Mouse (Mus musculus) v-Abl transformed pro-B cells (cell line): ENCODE data around the gene Usp2.

Source experiments
- in situ Hi-C, 2 experiments: fragments of 400-800 bp; cut with MboI; formaldehyde crosslinking; loops; one replicate each; pipeline ENCODE4 v1.15.1; 2025; ENCODE audit not compliant: unreplicated experiment in 2 of 2

Gene Usp2

DNA sequence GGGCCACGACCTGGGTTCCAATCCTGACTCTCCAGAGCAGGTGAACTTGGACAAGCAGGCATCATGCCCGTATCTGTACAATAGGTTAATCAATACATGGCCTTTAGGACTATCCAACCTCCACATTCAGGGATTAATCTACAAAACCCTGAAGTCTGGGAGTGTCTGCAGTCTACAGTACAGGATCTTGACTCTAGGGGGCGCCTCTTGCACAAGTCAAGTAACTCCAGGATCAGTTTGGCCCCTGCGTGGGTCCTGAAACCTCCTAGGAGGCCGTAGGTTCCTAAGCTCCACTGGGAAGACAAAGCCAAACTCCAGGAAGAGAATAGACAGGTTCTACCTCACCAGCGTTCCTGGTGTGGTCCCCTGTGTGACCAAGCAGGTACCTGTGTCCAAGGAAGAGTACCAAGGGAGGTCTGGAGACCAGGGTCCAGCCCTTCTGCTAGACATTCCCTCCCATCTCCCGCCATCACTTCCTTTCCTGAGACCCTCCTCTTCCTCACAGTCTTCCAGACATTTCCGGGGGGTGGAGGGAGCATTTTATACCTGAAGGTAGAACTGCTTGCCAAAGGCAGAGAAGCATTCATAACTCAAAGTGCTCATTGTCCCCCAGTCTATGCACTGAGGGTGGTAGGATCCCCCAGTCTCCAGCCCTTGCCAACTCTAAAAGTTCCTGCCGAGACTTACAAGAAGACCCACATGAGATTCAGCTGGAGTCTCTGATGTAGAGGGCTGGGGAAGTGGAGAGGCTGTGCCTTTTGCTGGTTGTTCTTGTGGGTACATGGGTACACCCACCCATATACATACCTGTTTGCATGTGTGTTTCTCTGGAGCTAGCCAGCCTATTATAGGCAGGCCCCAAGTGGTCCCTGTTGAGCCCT lies 7.8 kb downstream of the Usp2 start:
- in situ Hi-C loops = loop anchor here (25.0 kb wide), 1 partner anchor 737 kb away; no protein-coding TSS in a partner anchor

DNA sequence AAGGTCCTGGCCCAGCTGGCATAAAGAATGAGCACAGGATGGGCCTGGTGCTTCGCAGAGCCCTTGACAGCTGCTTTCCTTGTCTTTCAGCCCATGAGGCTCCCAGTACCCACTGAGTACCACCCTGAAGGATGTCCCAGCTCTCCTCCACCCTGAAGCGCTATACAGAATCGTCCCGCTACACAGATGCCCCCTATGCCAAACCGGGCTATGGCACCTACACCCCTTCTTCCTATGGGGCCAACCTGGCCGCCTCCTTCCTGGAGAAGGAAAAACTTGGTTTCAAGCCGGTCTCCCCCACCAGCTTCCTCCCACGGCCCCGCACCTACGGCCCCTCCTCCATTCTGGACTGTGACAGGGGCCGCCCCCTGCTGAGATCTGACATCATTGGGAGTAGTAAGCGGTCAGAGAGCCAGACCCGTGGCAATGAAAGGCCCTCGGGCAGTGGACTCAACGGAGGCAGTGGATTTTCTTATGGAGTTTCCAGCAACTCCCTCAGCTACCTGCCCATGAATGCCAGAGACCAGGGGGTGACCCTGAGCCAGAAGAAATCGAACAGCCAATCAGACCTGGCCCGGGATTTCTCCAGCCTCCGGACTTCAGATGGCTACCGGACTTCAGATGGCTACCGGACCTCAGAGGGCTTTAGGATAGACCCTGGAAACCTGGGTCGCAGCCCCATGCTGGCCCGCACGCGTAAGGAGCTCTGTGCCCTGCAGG lies 8.6 kb downstream of the Usp2 start:
- in situ Hi-C loops = loop anchor here (25.0 kb wide), 1 partner anchor 738 kb away; no protein-coding TSS in a partner anchor

DNA sequence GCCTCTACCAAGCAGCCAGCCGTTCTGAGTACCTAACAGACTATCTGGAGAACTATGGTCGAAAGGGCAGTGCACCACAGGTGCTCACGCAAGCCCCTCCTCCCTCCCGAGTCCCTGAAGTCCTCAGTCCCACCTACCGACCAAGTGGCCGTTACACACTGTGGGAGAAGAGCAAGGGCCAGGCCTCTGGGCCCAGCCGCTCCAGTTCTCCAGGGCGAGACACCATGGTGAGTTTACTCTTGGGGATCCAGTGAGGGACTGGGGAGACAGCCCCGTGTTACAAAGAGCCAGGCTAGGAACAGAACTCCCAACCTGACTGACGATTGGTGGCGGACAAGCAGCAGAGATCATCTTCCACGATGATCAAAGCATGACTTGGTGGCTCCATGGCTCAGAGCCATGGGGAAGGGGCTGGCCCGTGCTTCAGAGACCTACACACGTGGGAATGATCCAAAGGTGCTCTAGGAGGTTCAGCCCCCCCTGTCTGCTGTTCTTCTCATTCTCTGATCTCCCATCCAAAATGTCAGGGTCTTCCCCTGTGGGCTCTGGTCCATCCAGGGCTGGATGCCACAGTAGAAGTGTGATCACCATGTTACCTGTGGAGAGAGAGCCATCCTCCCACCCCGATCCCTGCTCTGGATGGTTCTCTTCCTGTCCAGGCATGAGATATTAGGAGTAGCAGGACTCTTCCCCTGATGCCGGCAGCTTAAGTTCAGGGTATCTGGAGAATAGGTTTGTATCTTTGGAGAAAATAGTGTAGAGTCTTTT lies 9.4 kb downstream of the Usp2 start:
- in situ Hi-C loops = loop anchor here (25.0 kb wide), 1 partner anchor 739 kb away; no protein-coding TSS in a partner anchor

DNA sequence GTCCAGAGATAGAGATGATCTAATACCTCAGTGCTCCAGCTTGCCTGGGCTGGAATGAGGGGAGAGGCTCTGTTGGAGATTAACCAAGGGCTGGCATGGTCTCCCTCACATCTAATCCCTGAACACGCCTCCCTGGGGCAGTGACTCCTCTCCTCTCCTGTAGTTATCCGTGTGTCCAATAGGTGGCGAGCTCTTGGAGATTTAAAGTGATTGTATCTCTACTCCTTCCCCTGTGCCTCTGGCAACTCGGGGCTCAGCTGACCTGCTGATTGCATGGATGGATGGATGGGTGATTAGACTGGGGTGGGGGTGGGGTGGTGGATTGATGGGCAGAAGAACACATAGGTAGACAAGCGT lies 9.9 kb downstream of the Usp2 start:
- in situ Hi-C loops = loop anchor here (25.0 kb wide), 1 partner anchor 739 kb away; no protein-coding TSS in a partner anchor

DNA sequence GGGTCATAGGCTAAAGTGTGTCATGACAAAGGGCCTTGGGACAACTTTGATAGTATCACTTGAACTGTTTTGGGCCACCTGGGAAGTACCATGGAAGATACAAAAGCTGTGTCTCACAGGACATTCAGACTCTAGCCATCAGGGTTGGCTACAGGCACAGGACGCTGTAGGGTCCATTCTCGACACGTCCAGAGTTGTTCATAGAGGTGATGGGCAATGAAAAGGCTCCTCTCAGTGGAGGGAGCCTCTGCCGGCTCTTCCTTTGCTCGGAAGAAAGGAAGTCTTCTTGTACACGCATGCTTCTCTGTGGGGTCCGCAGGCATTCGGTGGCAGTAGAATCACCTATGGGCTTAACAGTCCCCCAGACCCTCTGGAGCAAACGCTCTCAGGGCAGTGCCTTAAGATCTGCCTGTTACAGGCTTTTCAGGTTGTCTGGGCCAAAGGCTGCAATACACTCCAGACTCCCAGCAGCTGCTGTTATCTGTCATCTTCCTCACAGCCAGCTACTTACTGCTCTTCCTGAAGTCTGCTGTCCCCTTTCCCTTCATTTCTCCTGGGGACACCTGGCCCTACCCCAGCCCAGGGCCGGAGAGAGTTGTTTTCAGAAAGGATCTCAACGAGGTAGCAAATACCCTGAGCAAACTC lies 10.6 kb downstream of the Usp2 start:
- in situ Hi-C loops = loop anchor here (25.0 kb wide), 1 partner anchor 740 kb away; no protein-coding TSS in a partner anchor

DNA sequence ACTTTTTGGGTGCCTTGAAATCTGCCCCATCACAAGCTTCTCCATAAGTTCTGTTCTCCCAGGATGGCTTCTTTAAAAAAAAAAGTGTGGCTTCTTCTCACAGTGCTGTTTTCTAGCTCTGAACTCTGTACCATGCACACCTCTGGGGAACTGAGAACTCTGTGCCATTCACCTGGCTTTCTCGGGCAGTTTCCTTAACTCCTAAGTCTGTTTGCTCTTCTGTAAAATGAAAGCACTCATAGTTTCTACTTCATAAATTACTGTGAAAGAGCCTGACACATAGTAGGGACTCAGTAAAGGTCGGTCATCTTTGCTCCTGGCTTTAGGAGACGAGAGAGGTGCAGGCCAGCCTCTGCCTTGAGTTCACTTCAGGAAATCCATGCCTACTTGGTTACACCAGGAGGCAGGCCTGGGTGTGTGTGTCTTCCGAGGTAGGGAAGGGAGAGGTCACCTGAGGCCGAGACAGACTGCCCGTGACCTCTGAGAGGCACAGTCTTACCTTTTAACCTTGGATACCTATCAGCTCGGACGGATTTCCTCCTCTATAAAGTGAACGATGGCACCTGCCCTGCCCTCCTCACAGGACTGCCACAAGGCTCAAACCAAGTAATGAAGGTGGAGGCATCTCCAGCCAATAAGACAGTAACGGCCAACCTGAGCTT lies 11.4 kb downstream of the Usp2 start:
- in situ Hi-C loops = loop anchor here (25.0 kb wide), 1 partner anchor 741 kb away; no protein-coding TSS in a partner anchor

DNA sequence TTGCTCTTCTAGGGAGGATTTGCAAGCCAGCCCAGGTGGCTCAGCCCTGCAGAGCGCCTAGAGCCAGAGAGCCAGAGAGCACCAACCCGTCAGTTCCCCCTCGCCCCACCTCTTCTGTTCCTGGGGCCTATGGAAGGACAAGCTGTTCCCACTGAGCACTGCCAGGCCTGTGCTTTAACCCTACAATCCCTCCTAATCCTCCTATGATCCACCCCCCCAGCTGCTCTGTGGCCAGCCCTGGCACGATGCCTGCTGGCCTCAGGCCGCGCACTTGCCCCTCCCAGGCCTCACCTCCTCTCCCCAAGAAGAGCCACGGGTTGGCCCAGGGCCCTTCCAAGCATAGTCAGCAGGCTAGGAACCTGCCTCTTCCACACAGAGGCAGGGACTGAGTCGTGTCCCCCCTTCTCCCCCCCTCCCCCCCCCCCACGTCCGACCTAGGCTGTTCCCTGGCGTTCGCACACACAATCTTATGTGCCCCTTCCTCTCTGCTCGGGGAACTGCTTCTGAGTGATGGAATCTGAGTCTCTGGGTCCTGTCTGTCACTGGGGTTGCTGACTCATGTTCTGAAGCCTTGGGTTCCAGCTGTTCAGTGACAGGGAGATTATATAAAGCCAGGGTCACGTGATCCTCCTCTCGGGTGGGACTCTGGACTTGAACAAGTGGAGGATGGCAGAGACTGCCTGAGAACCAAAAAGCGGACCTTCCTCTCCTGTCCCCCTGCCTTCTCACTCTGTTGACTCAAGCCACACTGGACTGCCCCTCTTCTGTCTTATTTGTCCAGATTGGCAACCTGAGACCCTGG lies 12.3 kb downstream of the Usp2 start:
- in situ Hi-C loops = loop anchor here (25.0 kb wide), 1 partner anchor 742 kb away; no protein-coding TSS in a partner anchor

- in situ Hi-C loops = loop anchor here (25.0 kb wide), 1 partner anchor 743 kb away; no protein-coding TSS in a partner anchor
These were observed 13.4 kb downstream of the Usp2 start for GRCm38 (mm10) chr9:44079997-44080780.

GRCm38 (mm10) chr9:44080953-44081352 lies 14.1 kb downstream of the Usp2 start:
- in situ Hi-C loops = loop anchor here (25.0 kb wide), 1 partner anchor 744 kb away; no protein-coding TSS in a partner anchor

DNA sequence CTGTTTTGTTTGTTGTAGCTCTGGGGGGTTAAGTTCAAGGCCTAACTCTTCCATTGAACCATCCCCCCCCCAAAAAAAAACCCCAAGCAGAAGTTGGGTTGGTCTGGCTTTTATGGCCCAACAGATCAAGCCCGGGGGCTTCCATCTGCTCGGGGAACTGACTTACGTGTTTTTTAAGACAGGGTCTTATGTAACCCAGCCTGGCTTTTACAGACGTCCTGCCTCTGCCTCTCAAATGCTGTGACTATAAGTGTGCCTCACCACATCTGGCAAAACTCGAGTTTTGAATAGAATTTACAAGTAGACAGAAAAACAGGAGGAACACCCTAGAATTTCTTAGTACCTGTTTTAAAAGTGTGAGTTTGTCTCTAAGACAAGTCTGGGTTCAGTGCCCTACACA lies 14.8 kb downstream of the Usp2 start:
- in situ Hi-C loops = loop anchor here (25.0 kb wide), 1 partner anchor 744 kb away; no protein-coding TSS in a partner anchor

GRCm38 (mm10) chr9:44082266-44082665 lies 15.4 kb downstream of the Usp2 start:
- in situ Hi-C loops = loop anchor here (25.0 kb wide), 1 partner anchor 745 kb away; no protein-coding TSS in a partner anchor

- in situ Hi-C loops = loop anchor here (25.0 kb wide), 1 partner anchor 746 kb away; no protein-coding TSS in a partner anchor
These were observed 16.7 kb downstream of the Usp2 start for GRCm38 (mm10) chr9:44083392-44084121.

DNA sequence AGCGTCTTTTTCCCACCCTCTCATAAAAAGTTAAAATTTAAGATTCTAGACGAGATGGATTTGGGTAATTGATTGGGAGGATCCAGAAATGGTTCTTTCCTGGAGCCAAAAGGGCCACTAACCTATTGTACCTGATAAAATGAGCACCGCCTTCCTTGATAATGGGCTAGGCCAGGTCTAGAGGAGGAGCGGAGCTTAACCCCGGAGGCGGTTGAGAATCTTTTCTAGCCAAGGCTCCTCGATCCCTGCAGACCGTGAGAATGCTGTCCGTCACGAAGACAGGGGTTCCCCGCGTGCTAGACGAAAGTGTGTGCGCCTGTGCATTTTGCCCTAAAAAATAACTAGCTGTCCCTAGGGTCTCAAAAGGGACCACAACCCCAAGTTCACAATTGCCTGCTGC lies 17.4 kb downstream of the Usp2 start:
- in situ Hi-C loops = loop anchor here (25.0 kb wide), 1 partner anchor 747 kb away; no protein-coding TSS in a partner anchor

DNA sequence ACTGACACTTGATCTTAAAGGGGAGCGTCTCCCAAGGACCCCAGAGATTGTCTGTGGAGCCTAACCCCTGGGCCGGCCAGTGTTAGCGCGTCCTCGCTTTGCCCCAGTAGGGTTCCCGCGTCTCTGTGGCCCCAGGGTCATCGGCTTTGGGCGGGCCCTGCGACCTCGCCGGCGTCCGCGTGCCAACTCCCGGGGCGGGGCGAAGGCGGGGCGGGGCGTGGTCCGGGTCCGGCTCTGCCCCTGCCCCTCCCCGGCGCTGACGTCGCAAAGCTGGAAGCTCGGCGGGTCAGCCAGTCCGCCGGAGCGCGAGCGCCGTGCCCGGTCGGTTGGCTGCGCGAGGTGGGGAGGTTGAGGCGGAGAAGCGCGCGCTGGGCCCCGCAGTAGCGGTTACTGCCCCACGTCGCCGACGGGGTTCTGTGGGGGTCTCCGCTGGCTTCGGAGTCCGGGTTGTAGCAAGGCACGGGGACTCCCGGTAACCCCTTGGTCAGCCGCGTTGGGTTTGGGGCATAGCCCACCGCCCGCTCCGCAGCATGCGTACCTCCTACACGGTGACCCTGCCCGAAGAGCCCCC lies 17.9 kb downstream of the Usp2 start:
- in situ Hi-C loops = loop anchor here (25.0 kb wide), 1 partner anchor 747 kb away; no protein-coding TSS in a partner anchor

DNA sequence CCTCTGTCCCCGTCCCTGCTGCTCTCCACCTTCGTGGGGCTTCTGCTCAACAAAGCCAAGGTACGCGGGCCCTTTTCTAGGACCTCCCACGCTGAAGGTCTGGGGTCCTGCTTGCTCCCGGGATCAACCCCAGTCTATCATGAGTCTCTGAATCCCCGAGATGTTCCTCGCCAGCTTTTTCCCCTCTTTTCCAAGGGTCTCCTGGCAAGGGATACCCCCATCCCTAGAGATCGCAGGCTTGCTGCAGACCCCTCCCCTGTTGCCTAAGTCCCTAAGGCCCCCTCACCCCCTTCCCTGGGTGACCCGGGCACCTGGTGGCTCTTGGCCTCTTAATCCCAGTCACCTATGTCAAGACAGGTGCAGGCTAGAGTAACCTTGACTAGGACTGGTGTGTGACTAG lies 18.5 kb downstream of the Usp2 start:
- in situ Hi-C loops = loop anchor here (25.0 kb wide), 1 partner anchor 748 kb away; no protein-coding TSS in a partner anchor
